Mouse (Mus musculus): ENCODE results near the gene Pianp.
A peak's percentile ranks its signal among the peaks of the same experiment; 100 is the strongest.

Pianp gene

GRCm38 (mm10) chr6:124996551-124997501, at the start of gene Pianp:
Gene Pianp, plus strand, starts transcription at chr6:124996694.
- peak; percentile 71 to 81 for DNase-seq (ENCODE audit: low spot score in 2 of 2)

DNA sequence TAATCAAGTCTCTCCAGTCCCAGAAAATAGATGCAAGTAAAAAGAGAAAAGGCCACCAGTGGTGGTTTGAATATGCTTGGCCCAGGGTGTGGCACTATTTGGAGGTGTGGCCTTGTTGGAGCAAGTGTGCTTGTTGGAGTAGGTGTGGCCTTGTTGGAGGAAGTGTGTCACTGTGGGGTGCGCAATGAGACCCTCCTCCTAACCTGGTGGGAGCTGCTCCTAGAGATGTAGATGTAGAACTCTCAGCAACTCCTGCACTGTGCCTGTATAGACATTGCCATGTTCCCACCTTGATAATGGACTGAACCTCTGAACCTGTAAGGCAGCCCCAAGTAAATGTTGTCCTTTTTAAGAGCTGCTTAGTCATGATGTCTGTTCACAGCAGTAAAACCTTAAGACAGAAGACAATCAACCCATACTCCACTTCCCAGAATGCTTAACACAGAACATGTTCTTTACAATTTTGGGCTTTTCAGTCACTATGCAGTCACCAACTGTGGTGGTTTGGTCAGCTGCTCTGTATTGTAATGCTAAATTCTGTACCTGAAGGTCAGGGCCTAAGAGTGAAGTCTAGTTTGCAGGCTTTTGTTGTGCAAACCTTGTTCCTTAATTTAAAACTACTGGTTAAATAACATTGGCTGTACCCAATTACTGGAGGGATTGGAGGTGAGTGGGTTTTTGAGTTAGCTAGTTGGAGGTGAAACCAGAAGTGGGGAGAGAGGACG, 42.3 kb upstream of the Pianp start:
- no peak for DNase-seq (ENCODE audit: low spot score in 2 of 2)

DNA sequence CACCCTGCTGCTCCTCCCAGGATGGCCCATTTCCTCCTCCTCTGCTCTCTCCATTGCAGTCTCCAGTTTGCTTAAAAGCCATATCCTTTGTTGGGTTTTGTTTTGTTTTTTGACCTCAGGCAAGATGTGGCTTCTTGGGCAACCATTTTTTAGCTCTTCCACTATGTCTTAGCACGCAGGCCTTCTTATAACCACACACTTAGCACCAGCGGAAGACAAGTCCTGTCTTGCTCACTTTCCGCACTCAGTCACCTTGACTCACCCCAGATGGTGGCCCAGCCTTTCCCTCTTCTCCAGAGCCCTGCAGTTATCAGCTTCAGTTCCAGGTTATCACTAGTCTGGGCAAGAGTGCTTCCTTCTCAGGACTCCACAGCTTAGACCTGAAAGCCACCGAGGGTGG, 41.3 kb upstream of the Pianp start:
- no peak for DNase-seq (ENCODE audit: low spot score in 2 of 2)

GRCm38 (mm10) chr6:124958127-124958526, 38.4 kb upstream of the Pianp start:
- no peak for DNase-seq (ENCODE audit: low spot score in 2 of 2)

DNA sequence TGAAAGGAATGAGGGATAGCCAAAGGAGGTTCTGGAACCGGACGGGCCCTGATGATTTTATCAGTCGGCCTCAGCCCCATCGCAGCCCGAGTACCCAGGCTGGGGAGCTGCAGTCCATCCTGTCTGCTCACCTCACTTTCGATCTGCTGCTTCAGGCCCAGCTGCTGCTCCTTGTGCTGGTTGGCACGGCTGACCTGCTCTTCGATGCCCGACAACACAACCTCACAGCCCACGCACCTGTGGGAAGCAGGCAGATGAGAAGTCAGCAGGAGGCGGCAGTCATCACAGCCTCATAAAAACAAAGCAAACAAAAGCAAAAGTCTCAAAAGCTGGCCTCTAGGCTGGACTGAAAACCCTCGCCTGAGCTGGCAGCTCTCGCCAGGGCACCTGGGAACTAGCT, 36.5 kb upstream of the Pianp start:
- no peak for DNase-seq (ENCODE audit: low spot score in 2 of 2)

DNA sequence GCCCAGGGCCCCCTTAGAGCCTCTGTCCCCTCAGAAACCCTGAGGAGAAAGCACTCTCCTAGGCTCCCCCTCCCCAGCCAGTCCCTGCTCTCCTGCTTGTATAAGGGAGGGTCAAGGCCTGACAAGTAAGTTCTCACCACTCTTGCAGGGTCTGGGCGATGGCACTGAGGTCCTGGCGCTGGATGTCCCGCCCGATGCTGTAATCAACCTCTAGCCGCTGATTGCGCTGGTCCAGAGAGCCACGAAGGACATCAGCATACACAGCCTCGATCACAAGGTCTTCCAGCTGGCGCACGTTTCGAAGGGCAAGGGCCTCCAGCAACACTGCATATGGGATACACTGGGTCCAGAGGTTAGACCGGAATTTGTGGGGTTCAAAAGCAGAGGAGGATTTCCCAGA, 35.5 kb upstream of the Pianp start:
- DNase-seq (ENCODE audit: low spot score in 2 of 2): no peak

- no peak for DNase-seq (ENCODE audit: low spot score in 2 of 2)
These were observed 31.9 kb upstream of the Pianp start for GRCm38 (mm10) chr6:124964638-124965037.

- peak; percentile 88 to 95 for DNase-seq (ENCODE audit: low spot score in 2 of 2)
These were observed 31.3 kb upstream of the Pianp start, which contains the start of gene Cops7a for GRCm38 (mm10) chr6:124965088-124965719. Gene Cops7a, minus strand, starts transcription at chr6:124965538.

DNA sequence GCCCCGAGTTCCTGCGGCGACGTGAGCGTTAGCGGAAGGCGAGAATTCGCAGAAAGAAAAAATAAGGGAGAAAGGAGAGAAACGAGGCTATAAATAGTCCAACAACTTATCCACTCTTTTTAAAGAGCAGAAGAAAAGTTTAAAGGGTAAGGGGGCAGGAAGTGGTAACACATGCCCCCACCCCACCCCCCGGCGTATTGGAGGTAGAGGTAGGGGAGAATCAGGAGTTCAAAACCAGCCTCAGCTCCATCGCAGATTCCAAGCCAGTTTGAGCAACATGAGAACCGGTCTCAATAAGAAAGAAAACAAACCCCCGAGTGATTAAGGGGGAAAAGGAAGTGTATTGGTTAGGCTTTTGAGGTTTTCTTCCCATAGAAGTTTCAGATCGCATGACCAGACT, 30.7 kb upstream of the Pianp start:
- no peak for DNase-seq (ENCODE audit: low spot score in 2 of 2)

- DNase-seq (ENCODE audit: low spot score in 2 of 2): peak in 1 of 2 experiments; percentile 3
These were observed 29.9 kb upstream of the Pianp start for GRCm38 (mm10) chr6:124966466-124967118.

- DNase-seq (ENCODE audit: low spot score in 2 of 2): peak in 1 of 2 experiments; percentile 46
These were observed 28.7 kb upstream of the Pianp start for GRCm38 (mm10) chr6:124967766-124968165.

DNA sequence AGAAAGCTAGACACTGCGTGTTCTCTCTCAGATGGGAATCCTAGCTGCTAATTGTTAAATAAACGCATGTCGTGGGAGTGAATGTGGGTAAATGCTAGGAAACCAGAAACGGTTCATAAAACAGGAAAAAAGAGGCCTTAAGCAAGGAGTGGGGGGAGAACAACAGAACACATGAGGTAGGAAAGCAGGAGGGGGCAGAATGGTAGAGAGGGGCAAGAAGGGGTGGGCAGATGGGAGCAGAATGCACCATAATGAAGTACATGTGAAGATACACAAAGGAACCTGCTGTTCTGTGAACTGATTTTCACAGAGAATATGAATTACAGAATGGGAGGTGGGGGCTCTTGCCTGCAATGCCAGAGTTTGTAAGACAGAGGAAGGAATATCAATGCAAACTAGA, 4.3 kb upstream of the Pianp start:
- DNase-seq (ENCODE audit: low spot score in 2 of 2): no peak

DNA sequence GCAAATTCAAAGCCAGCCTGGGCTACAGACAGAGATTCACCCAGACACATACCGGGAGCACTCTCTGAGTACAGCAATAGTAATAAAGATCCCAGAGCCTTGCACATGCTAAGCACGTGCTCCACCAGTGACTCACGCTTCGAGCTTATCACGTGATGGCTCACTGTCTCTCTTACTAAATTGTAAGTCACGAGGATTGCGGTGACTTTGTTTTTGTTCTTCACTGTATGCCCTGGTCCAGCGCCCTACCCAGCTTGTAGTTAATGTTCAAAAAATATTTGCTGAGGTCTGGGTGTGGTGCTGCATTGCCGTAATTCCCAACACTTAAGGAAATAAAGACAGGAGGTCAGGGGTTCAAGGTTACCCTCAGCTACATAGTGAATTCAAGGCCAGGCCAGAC, 3.1 kb upstream of the Pianp start:
- DNase-seq (ENCODE audit: low spot score in 2 of 2): no peak

DNA sequence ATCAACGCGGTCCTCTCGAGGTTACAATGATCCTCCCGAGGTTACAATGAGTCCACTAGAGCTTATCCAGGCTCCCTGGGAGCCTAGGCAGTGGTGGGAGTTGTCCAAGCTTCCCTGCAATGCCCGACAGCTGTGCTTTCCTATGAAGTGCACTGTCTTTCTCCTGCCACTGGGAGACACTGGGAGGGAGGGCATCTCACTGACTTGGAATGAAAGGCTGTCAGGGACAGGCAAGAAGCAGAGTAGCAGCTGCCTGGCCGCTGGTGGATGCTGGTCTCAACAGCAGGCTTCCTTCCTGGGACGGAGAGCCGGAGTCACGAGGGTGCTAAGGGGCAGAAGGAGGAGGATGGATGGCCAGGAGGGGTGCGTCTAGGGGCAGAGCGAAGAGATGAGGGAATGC, 2.6 kb upstream of the Pianp start:
- no peak for DNase-seq (ENCODE audit: low spot score in 2 of 2)

DNA sequence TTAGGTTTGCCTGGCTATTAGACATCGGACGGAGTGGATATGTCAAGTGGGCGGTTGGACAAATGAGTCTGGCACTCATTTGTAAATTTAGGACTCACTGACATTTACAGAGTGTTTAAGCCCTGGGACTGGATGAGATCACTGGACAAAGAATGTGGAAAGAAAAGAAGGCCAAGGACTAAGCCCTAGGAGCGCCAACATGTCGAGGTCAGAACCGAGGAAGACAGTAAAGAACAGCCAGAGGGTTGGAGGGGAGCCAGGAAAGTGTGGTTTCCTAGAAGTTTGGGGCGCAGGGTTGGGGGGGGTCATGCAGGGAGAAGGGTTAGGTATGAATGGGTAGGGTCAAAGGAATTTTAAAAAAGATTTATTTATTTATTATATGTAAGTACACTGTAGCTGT, 1.2 kb upstream of the Pianp start:
- no peak for DNase-seq (ENCODE audit: low spot score in 2 of 2)

- DNase-seq (ENCODE audit: low spot score in 2 of 2): no peak
These were observed 577 bp upstream of the Pianp start for GRCm38 (mm10) chr6:124995831-124996403.

DNA sequence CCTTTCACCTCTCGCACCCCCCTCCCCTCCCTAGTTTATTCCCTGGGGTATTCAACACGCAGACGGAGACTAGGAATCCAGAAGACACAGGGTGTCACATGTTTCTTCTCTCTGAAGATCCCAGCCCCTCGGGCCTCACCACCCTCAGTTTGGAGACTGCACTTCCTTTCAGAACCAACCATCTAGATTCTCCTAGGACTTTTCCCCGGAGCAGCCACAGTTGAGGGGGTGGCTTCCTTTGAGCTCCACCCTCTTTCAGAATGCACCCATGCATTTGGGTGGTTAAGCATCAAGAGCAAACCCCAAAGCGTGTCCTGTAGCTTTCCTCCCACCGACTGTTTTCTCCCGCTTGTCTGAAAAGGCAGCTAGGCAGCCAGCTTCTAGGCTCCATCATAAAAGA, 1.6 kb downstream of the Pianp start:
- DNase-seq (ENCODE audit: low spot score in 2 of 2): no peak

- DNase-seq (ENCODE audit: low spot score in 2 of 2): no peak
These were observed 2.6 kb downstream of the Pianp start for GRCm38 (mm10) chr6:124999091-124999490.

DNA sequence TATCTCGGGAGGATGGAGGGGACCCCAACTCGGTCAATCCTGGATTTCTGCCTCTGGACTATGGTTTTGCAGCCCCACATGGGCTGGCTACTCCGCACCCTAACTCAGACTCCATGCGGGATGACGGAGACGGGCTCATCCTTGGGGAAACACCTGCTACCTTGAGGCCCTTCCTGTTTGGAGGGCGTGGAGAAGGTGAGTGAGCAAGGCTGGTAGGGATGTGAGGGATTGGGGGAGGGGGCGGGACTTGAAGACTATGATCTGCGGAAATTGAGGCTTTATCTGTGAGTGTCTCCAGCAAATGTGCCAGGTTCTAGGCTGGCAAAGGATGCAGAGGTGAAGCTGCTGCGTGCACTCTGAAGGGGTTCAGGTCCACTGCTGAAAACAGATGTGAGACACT, 3.1 kb downstream of the Pianp start:
- no peak for DNase-seq (ENCODE audit: low spot score in 2 of 2)

GRCm38 (mm10) chr6:125003706-125004105, 7.2 kb downstream of the Pianp start:
- DNase-seq (ENCODE audit: low spot score in 2 of 2): no peak

DNA sequence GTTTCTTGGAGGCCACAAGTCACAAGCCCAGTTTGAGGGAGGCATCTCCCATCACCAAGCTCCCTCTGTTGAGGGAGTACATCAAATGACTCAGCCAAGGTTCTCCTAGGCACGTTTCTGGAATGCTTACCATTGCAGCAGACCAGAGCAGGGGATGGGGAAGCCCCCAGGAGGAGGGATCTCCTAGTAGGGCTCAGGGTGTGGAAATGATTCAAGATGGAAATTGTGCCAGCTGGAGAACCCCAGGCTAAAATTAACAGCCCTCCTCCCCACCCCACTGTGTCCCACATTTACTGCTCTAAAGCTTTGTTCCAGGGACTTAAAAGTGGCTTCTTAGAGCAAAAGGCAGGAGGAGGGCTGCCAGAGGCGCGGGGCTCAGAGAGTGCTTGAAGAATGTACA, 8.6 kb downstream of the Pianp start:
- no peak for DNase-seq (ENCODE audit: low spot score in 2 of 2)

Measured in cerebellum, postnatal 4 days (tissue).